Mouse (Mus musculus): ENCODE data around the gene Adpgk.

GRCm38 (mm10) chr9:59266332-59266731 lies 25.0 kb upstream of the Adpgk start:
- TF ChIP-seq CTCF (conservative IDR thresholded peaks at IDR 0.05; ENCODE audit: low read length): peak; percentile 47
- no peak for TF ChIP-seq NANOG (IDR thresholded peaks at IDR 0.05; ENCODE audit: borderline replicate concordance, low read length)
- no peak for TF ChIP-seq POU5F1 (IDR thresholded peaks at IDR 0.05; ENCODE audit: borderline replicate concordance, low read length)
